Mouse (Mus musculus): ENCODE results near the gene Serpina3b. TPM values are rescaled to one million over a fixed set of nuclear protein-coding genes. Genes with fewer than 3 reads are reported as not detected.

Serpina3b gene
- not detected for polyA plus RNA-seq (2017; shearing (Covaris generic))

DNA sequence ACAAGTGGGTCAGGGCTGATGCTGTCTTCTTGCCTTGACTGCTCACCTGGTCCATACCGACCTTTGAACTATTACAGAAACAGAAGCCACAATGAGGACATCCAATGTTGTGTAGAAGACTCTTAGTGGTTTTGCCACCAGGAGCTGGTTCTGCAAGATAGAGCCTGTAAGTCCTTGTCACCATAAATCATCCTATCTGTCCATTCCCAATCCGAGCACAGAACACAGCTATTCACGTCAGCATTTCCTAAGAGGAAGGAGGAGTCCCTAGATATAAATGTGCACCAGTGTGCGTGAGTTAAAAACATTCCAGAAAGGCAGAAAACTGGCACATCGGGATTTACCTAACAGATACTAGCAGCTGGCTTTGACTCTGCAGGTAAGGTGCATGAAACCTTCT, at the start of gene Serpina3b:
Serpina3b (plus strand) TSS at position 301 of the 400 bp plus-strand sequence.

DNA sequence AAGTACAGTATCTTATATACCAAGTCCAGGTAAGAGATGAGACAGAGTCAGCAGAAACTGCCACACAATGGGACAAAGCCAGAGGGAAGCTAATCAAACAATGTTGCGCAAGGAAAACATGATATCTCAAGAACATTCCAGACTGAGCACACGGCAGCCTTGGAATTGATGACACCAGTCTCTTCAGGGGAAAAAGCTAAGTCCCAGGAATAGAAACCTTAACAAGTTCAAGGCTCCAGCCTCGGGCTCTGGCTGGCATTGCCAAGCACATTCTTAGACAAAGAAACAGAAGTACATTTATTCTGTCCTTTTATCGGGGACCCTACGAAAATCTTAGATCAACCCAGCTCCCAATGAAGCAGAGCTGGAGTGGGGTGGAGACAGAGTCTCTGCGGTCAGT, 27.0 kb upstream of the Serpina3b start, which contains the start of gene Serpina5:
Serpina5 (plus strand) TSS at position 346 of the 400 bp plus-strand sequence.

DNA sequence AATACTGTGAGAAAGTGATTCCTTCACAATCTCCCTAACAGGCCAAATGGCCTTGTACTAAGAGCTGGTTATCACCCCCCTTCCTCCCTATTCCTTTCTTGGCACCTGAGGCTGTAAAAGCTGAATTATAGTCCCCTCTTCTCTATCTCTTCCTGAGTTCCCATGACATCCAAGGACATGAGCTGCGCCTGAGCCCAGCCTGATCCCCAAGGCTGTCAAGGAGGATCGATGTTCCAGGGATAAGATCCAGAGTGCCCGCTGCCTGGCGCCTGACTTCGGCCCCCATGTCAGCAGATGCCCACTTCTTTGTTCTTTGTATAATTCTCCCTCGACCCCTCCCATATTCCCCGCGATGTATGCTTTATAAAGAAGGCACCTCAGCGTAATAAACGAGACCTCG, 15.5 kb upstream of the Serpina3b start, which contains the start of gene Serpina3a:
Serpina3a (plus strand) TSS at position 392 of the 400 bp plus-strand sequence.

DNA sequence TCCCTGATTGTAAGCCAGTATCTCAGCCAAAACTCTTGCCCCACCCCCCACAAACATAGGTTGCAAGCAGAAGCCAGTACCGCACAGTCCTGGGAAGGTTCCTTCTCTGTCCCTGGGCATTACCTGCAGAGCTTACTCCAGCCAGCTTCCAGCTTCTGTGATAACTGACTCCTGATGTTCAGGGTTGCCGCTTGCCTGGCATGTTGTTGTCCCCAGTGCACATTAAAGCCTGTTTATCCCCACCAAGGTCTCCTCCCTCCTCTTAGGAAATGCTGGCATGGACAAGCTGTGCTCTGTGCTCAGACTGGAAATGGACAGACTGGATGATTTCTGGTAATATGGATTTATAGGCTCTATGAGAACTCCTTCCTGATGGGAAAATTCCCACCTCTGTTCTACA, 25.9 kb downstream of the Serpina3b start, which contains the start of gene Serpina3c:
Serpina3c (minus strand) TSS at position 215 of the 400 bp plus-strand sequence.

Other genes starting within 250 kb of the Serpina3b start
- gene Serpina1c, start 223.1 kb upstream of the Serpina3b start, polyA plus RNA-seq (2017; shearing (Covaris generic)) = not detected
- gene Serpina1e, start 169.0 kb upstream of the Serpina3b start, polyA plus RNA-seq (2017; shearing (Covaris generic)) = not detected
- gene Serpina11, start 138.0 kb upstream of the Serpina3b start, polyA plus RNA-seq (2017; shearing (Covaris generic)) = not detected
- 0.22 TPM for gene Serpina9, start 114.2 kb upstream of the Serpina3b start, polyA plus RNA-seq (2017; shearing (Covaris generic))
- not detected for gene Serpina12, start 83.6 kb upstream of the Serpina3b start, polyA plus RNA-seq (2017; shearing (Covaris generic))
- not detected for gene Serpina5, start 26.9 kb upstream of the Serpina3b start, polyA plus RNA-seq (2017; shearing (Covaris generic))
- not detected for gene Serpina3a, start 15.3 kb upstream of the Serpina3b start, polyA plus RNA-seq (2017; shearing (Covaris generic))
- gene Serpina3c, start 25.9 kb downstream of the Serpina3b start, polyA plus RNA-seq (2017; shearing (Covaris generic)) = not detected
- gene Serpina3f, start 86.5 kb downstream of the Serpina3b start, polyA plus RNA-seq (2017; shearing (Covaris generic)) = 7.6 TPM
- 47.4 TPM for gene Serpina3g, start 108.2 kb downstream of the Serpina3b start, polyA plus RNA-seq (2017; shearing (Covaris generic))
- gene Serpina3i, start 135.1 kb downstream of the Serpina3b start, polyA plus RNA-seq (2017; shearing (Covaris generic)) = not detected
- gene Serpina3j, start 186.6 kb downstream of the Serpina3b start, polyA plus RNA-seq (2017; shearing (Covaris generic)) = not detected
- not detected for gene Serpina3k, start 210.5 kb downstream of the Serpina3b start, polyA plus RNA-seq (2017; shearing (Covaris generic))
- gene Serpina3m, start 210.5 kb downstream of the Serpina3b start, polyA plus RNA-seq (2017; shearing (Covaris generic)) = not detected

Measured in effector memory CD4-positive, alpha-beta T cell, adult 7 months (primary cell).